Mouse (Mus musculus) hindbrain, postnatal 0 days (tissue): ENCODE results near the gene Col4a2. TPM values are rescaled to one million over a fixed set of nuclear protein-coding genes. Genes with fewer than 3 reads are reported as not detected.

ENCODE experiments used
- ATAC-seq: fragments of 200-750 bp; cut with Nextera tagmentation; 2 replicates; pipeline ENCODE4 v1.8.0; 2017; ENCODE audit warnings: mild to moderate bottlenecking, moderate TSS enrichment, moderate library complexity
- DNase-seq: peaks from one replicate; pipeline ENCODE4 v3.0.0-alpha.2; 2015; ENCODE audit warnings: low spot score
- H3K27ac ChIP-seq: fragments of 300-500 bp; sonication (generic); 2 replicates; pipeline ENCODE4 v1.5.1; 2014; ENCODE audit warnings: mild to moderate bottlenecking
- H3K27me3 ChIP-seq: fragments of 300-500 bp; sonication (generic); 2 replicates; pipeline ENCODE4 v1.6.1; 2014; ENCODE audit warnings: low read length, mixed read lengths; ENCODE audit not compliant: insufficient read depth
- H3K36me3 ChIP-seq: fragments of 300-500 bp; sonication (generic); 2 replicates; pipeline ENCODE4 v1.6.1; 2014; ENCODE audit warnings: low read length, mixed read lengths; ENCODE audit not compliant: insufficient read depth
- H3K4me1 ChIP-seq: fragments of 300-500 bp; sonication (generic); 2 replicates; pipeline ENCODE4 v1.6.1; 2014; ENCODE audit warnings: antibody characterized with exemption, low read length, mixed read lengths; ENCODE audit not compliant: insufficient read depth
- H3K4me2 ChIP-seq: fragments of 300-500 bp; sonication (generic); 2 replicates; pipeline ENCODE4 v1.6.1; 2014; ENCODE audit warnings: low read depth, mild to moderate bottlenecking, low read length, moderate library complexity, mixed read lengths
- H3K4me3 ChIP-seq: fragments of 300-500 bp; sonication (generic); 2 replicates; pipeline ENCODE4 v1.5.1; 2014; ENCODE audit warnings: low read length
- H3K9ac ChIP-seq: fragments of 300-500 bp; sonication (generic); replicated peaks from 2 replicates; pipeline ENCODE4 v1.6.1; 2014; ENCODE audit warnings: mild to moderate bottlenecking, low read length, moderate library complexity, mixed read lengths
- H3K9me3 ChIP-seq: fragments of 300-500 bp; sonication (generic); 2 replicates; pipeline ENCODE4 v1.6.1; 2016; ENCODE audit warnings: low read length, mixed read lengths
- CTCF ChIP-seq: IDR thresholded peaks from 2 replicates; pipeline ENCODE4 v1.5.1; 2016; ENCODE audit warnings: antibody characterized with exemption, control low read depth, low read depth
- WGBS: fragments of 180-500 bp; shearing (Covaris S2); extraction: QIAGEN DNeasy Blood & Tissue Kit; methylation state at CpG from one replicate; pipeline ENCODE4 v1.1.7; 2014; 5-methylcytosine and 5-hydroxymethylcytosine counted together
- polyA plus RNA-seq: library from polyadenylated mRNA; unstranded; fragments of >200 nt; fragmentation: Nextera tagmentation; extraction: Ambion mirVana; gene quantifications from 2 replicates; pipeline ENCODE4 v1.2.1, GENCODE M21; 2015
- total RNA-seq: library from RNA; depleted of rRNA; stranded (reverse); fragments of >200 nt; gene quantifications from 2 replicates; pipeline ENCODE4 v1.2.3, GENCODE M21; 2014

Gene Col4a2
- total and polyA plus RNA-seq, 2 experiments from 2014 or later: 27.8 to 76.6 TPM

GRCm38 (mm10) chr8:11362278-11363214 lies 49.9 kb downstream of the Col4a2 start:
- Histone ChIP-seq H3K27me3 (no peaks in the 10 kb centered on the region), H3K4me2 (no peak overlapping the region), H3K4me1 (peaks cover 10% of the 10 kb centered on the region), H3K36me3 (no peaks in the 10 kb centered on the region), H3K9ac (no peak overlapping the region), H3K9me3 (no peaks in the 10 kb centered on the region), H3K4me3 (no peak overlapping the region), H3K27ac (no peak overlapping the region; the same call in 1 of the 2 replicates)
- peak; percentile 74; the same call in 1 of the 2 replicates for ATAC-seq
- WGBS: 15% methylated on average over 17 of the region's 17 CpGs
- TF ChIP-seq CTCF: no peak
- DNase-seq: peak; percentile 60

- Histone ChIP-seq H3K9me3 (no peaks in the 10 kb centered on the region), H3K4me3 (no peak overlapping the region), H3K36me3 (no peaks in the 10 kb centered on the region), H3K27ac (no peak overlapping the region), H3K4me2 (no peak overlapping the region), H3K9ac (no peak overlapping the region), H3K27me3 (no peaks in the 10 kb centered on the region), H3K4me1 (peaks cover 10% of the 10 kb centered on the region)
- DNase-seq (no peak), ATAC-seq (no peak)
- TF ChIP-seq CTCF: no peak
- 57% methylated on average over 13 of the region's 13 CpGs for WGBS
These were observed 50.9 kb downstream of the Col4a2 start for GRCm38 (mm10) chr8:11363340-11364126.

GRCm38 (mm10) chr8:11366251-11366650 lies 53.6 kb downstream of the Col4a2 start:
- WGBS: 78% methylated on average over 5 of the region's 5 CpGs

GRCm38 (mm10) chr8:11366741-11367140 lies 54.1 kb downstream of the Col4a2 start:
- WGBS: 76% methylated on average over 4 of the region's 4 CpGs
- no peak for TF ChIP-seq CTCF
- Histone ChIP-seq H3K4me1 (peaks cover 10% of the 10 kb centered on the region), H3K27ac (no peak overlapping the region), H3K9ac (no peak overlapping the region), H3K4me2 (no peak overlapping the region), H3K36me3 (no peaks in the 10 kb centered on the region), H3K9me3 (no peaks in the 10 kb centered on the region), H3K27me3 (no peaks in the 10 kb centered on the region), H3K4me3 (no peak overlapping the region)
- no peak for ATAC-seq
- DNase-seq: no peak

More at GRCm38 (mm10) chr8:11366251-11366650, 53.6 kb downstream of the Col4a2 start:
- no peaks in the 10 kb centered on the region for H3K27me3 ChIP-seq
- H3K36me3 ChIP-seq: no peaks in the 10 kb centered on the region
- H3K9me3 ChIP-seq: no peaks in the 10 kb centered on the region
- H3K4me2 ChIP-seq: no peak overlapping the region
- ATAC-seq (no peak), DNase-seq (no peak)
- no peak overlapping the region for H3K27ac ChIP-seq
- H3K4me3 ChIP-seq: no peak overlapping the region
- no peak overlapping the region for H3K9ac ChIP-seq
- H3K4me1 ChIP-seq: peaks cover 10% of the 10 kb centered on the region
- TF ChIP-seq CTCF: no peak

GRCm38 (mm10) chr8:11367670-11368069 lies 55.1 kb downstream of the Col4a2 start:
- Histone ChIP-seq H3K4me2 (no peak overlapping the region), H3K4me1 (peaks cover 4% of the 10 kb centered on the region), H3K9me3 (no peaks in the 10 kb centered on the region), H3K27me3 (no peaks in the 10 kb centered on the region), H3K27ac (no peak overlapping the region), H3K36me3 (no peaks in the 10 kb centered on the region), H3K4me3 (no peak overlapping the region), H3K9ac (no peak overlapping the region)
- TF ChIP-seq CTCF: no peak
- DNase-seq: no peak
- ATAC-seq: no peak
- WGBS: 75% methylated on average over 5 of the region's 5 CpGs

- no peak for ATAC-seq
- WGBS: 90% methylated on average over 19 of the region's 19 CpGs
- Histone ChIP-seq H3K9ac (no peak overlapping the region), H3K4me1 (no peaks in the 10 kb centered on the region), H3K36me3 (no peaks in the 10 kb centered on the region), H3K27ac (no peak overlapping the region), H3K4me3 (no peak overlapping the region), H3K27me3 (no peaks in the 10 kb centered on the region), H3K9me3 (no peaks in the 10 kb centered on the region), H3K4me2 (no peak overlapping the region)
- no peak for DNase-seq
- no peak for TF ChIP-seq CTCF
These were observed 57.1 kb downstream of the Col4a2 start for GRCm38 (mm10) chr8:11369526-11370203.
